Mouse (Mus musculus): Measurements from ENCODE around the gene Elf2. TPM values are rescaled to one million over a fixed set of nuclear protein-coding genes. Genes with fewer than 3 reads are reported as not detected.
"Not testable (repeated sequence)": the region's sequence is repeated elsewhere in the genome, so short reads cannot be mapped to it uniquely, and the experiment has no call there.

The Elf2 gene
- total and polyA plus RNA-seq, 3 experiments: 52.6 to 111 (median 67.8) TPM

DNA sequence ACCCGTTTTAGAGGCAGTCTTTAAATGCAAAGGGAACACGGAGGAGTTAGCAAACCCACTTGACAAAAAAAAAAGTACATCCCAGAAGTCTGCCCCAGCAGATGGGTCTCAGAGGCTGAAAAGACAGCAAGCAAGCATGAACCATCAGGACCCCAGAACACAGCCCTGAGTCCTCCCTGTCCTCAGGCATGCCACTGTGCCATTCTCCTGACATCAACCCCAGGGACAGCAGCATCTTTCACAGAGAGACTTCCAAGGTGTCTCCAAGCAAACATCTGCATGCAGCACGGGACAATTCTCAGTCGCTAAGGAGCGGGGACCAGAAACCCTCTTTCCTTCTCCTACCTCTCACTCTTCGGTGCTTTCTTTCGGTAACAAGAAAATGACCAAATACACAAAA is 18.1 kb downstream of the Elf2 start:
- H3K9me3 ChIP-seq (replicated peaks): peaks cover 9% of the 10 kb centered on the region; the same call in 1 of the 2 replicates
- peaks cover 7% of the 10 kb centered on the region; the same call in 1 of the 2 replicates for H3K4me1 ChIP-seq (ENCODE audit: insufficient read depth, low read depth, low read length)
- peaks cover 82% of the 10 kb centered on the region for H3K36me3 ChIP-seq (replicated peaks)
- DNase-seq (ENCODE audit: low spot score) (no peak), ATAC-seq (ENCODE audit: extremely low read depth, insufficient number of reproducible peaks, low FRiP score, poor library complexity, severe bottlenecking) (no peak)
- no peak overlapping the region for H3K4me3 ChIP-seq (ENCODE audit: low read depth, low read length)
- no peak for TF ChIP-seq CTCF (IDR thresholded peaks at IDR 0.05; ENCODE audit: low read depth, low read length)
- no peak for TF ChIP-seq POLR2AphosphoS5 (IDR thresholded peaks at IDR 0.05; ENCODE audit: insufficient replicate concordance, low read depth, low read length)
- no peak for TF ChIP-seq TAL1 (conservative IDR thresholded peaks at IDR 0.05; ENCODE audit: low read depth, low read length)
- TF ChIP-seq GATA2 (IDR thresholded peaks at IDR 0.05; ENCODE audit: borderline replicate concordance, low read depth, low read length): no peak
- TF ChIP-seq GATA1 (IDR thresholded peaks at IDR 0.05; ENCODE audit: borderline replicate concordance, low read length): no peak
- no peaks in the 10 kb centered on the region for H3K27me3 ChIP-seq (ENCODE audit: insufficient read depth, low read length)

- TF ChIP-seq GATA2 (IDR thresholded peaks at IDR 0.05; ENCODE audit: borderline replicate concordance, low read depth, low read length) (no peak), CTCF (IDR thresholded peaks at IDR 0.05; ENCODE audit: low read depth, low read length) (no peak), TAL1 (conservative IDR thresholded peaks at IDR 0.05; ENCODE audit: low read depth, low read length) (no peak), POLR2AphosphoS5 (IDR thresholded peaks at IDR 0.05; ENCODE audit: insufficient replicate concordance, low read depth, low read length) (no peak), GATA1 (IDR thresholded peaks at IDR 0.05; ENCODE audit: borderline replicate concordance, low read length) (no peak)
- Histone ChIP-seq H3K4me3 (ENCODE audit: low read depth, low read length) (no peak overlapping the region), H3K9me3 (replicated peaks) (peaks cover 2% of the 10 kb centered on the region; the same call in 1 of the 2 replicates), H3K4me1 (ENCODE audit: insufficient read depth, low read depth, low read length) (peaks cover 8% of the 10 kb centered on the region), H3K36me3 (replicated peaks) (peaks cover 84% of the 10 kb centered on the region), H3K27me3 (ENCODE audit: insufficient read depth, low read length) (no peaks in the 10 kb centered on the region)
- ATAC-seq (ENCODE audit: extremely low read depth, insufficient number of reproducible peaks, low FRiP score, poor library complexity, severe bottlenecking) (no peak), DNase-seq (ENCODE audit: low spot score) (no peak)
Observed at GRCm38 (mm10) chr3:51321141-51321540, 19.3 kb downstream of the Elf2 start.

GRCm38 (mm10) chr3:51318053-51318452 is 22.4 kb downstream of the Elf2 start:
- H3K36me3 ChIP-seq (replicated peaks): peaks cover 90% of the 10 kb centered on the region

GRCm38 (mm10) chr3:51316876-51317275 is 23.6 kb downstream of the Elf2 start:
- DNase-seq (ENCODE audit: low spot score): no peak
- H3K4me3 ChIP-seq (ENCODE audit: low read depth, low read length): no peak overlapping the region
- H3K9me3 ChIP-seq (replicated peaks): no peaks in the 10 kb centered on the region
- peaks cover 16% of the 10 kb centered on the region for H3K4me1 ChIP-seq (ENCODE audit: insufficient read depth, low read depth, low read length)
- no peak for TF ChIP-seq TAL1 (conservative IDR thresholded peaks at IDR 0.05; ENCODE audit: low read depth, low read length)
- no peak for ATAC-seq (ENCODE audit: extremely low read depth, insufficient number of reproducible peaks, low FRiP score, poor library complexity, severe bottlenecking)
- no peaks in the 10 kb centered on the region for H3K27me3 ChIP-seq (ENCODE audit: insufficient read depth, low read length)
- H3K36me3 ChIP-seq (replicated peaks): peaks cover 91% of the 10 kb centered on the region

More at GRCm38 (mm10) chr3:51318053-51318452, 22.4 kb downstream of the Elf2 start:
- H3K4me1 ChIP-seq (ENCODE audit: insufficient read depth, low read depth, low read length): peaks cover 11% of the 10 kb centered on the region
- not testable (repeated sequence) for ATAC-seq (ENCODE audit: extremely low read depth, insufficient number of reproducible peaks, low FRiP score, poor library complexity, severe bottlenecking); H3K27me3 ChIP-seq (ENCODE audit: insufficient read depth, low read length); DNase-seq (ENCODE audit: low spot score); H3K9me3 ChIP-seq (replicated peaks); H3K4me3 ChIP-seq (ENCODE audit: low read depth, low read length)

- DNase-seq (ENCODE audit: low spot score) (no peak), ATAC-seq (ENCODE audit: extremely low read depth, insufficient number of reproducible peaks, low FRiP score, poor library complexity, severe bottlenecking) (no peak)
- H3K36me3 ChIP-seq (replicated peaks): peaks cover 91% of the 10 kb centered on the region
- H3K9me3 ChIP-seq (replicated peaks): no peaks in the 10 kb centered on the region
- TF ChIP-seq TAL1 (conservative IDR thresholded peaks at IDR 0.05; ENCODE audit: low read depth, low read length) (no peak), GATA1 (IDR thresholded peaks at IDR 0.05; ENCODE audit: borderline replicate concordance, low read length) (no peak), CTCF (IDR thresholded peaks at IDR 0.05; ENCODE audit: low read depth, low read length) (no peak), GATA2 (IDR thresholded peaks at IDR 0.05; ENCODE audit: borderline replicate concordance, low read depth, low read length) (no peak), POLR2AphosphoS5 (IDR thresholded peaks at IDR 0.05; ENCODE audit: insufficient replicate concordance, low read depth, low read length) (no peak)
- H3K4me1 ChIP-seq (ENCODE audit: insufficient read depth, low read depth, low read length): peaks cover 10% of the 10 kb centered on the region
- H3K4me3 ChIP-seq (ENCODE audit: low read depth, low read length): no peak overlapping the region
- no peaks in the 10 kb centered on the region for H3K27me3 ChIP-seq (ENCODE audit: insufficient read depth, low read length)
Observed at GRCm38 (mm10) chr3:51311638-51312037, 28.8 kb downstream of the Elf2 start.

DNA sequence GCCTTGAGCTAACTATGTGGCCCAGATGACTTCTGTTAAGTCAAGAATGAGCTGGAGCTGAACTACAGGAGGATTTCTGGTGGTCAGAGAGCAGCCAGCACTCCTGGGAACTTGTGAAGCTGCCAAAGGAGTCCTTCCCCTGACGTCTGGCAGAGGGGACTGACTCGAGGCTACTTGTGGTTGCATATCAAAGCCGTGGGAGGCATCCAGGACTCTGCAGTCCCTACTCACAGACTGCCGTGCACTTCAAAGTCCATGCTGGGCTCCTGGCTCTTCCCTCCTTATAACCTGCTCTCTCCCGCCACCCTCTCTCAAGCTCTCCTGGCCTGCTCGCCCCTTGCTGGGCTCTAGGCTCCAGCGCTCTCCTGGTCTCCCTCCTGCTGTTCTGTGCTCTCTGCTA is 30.4 kb downstream of the Elf2 start:
- Histone ChIP-seq H3K27me3 (ENCODE audit: insufficient read depth, low read length) (no peaks in the 10 kb centered on the region), H3K36me3 (replicated peaks) (peaks cover 93% of the 10 kb centered on the region), H3K9me3 (replicated peaks) (no peaks in the 10 kb centered on the region), H3K4me1 (ENCODE audit: insufficient read depth, low read depth, low read length) (peaks cover 10% of the 10 kb centered on the region), H3K4me3 (ENCODE audit: low read depth, low read length) (no peak overlapping the region)
- DNase-seq (ENCODE audit: low spot score): no peak
- no peak for ATAC-seq (ENCODE audit: extremely low read depth, insufficient number of reproducible peaks, low FRiP score, poor library complexity, severe bottlenecking)
- no peak for TF ChIP-seq GATA1 (IDR thresholded peaks at IDR 0.05; ENCODE audit: borderline replicate concordance, low read length)
- no peak for TF ChIP-seq POLR2AphosphoS5 (IDR thresholded peaks at IDR 0.05; ENCODE audit: insufficient replicate concordance, low read depth, low read length)
- no peak for TF ChIP-seq CTCF (IDR thresholded peaks at IDR 0.05; ENCODE audit: low read depth, low read length)
- no peak for TF ChIP-seq TAL1 (conservative IDR thresholded peaks at IDR 0.05; ENCODE audit: low read depth, low read length)
- TF ChIP-seq GATA2 (IDR thresholded peaks at IDR 0.05; ENCODE audit: borderline replicate concordance, low read depth, low read length): no peak

DNA sequence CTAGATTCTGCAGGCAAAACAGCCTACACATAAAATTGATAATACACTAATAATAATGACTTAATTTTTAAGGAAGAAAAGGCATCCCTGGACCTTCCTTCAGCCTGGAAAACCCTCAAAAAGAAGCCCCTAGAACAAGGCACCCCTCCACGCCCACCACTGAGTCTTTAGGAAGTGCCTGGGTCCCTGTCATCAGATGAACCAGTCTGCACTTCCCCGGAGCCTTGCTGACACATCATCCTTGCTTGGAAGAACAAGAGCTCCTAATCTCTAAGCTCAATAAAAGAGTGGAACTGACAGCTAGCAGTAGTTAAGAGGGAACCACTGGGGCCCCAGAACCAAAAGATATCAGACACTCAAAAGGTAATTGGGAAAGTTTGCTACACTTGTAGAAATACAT is 33.8 kb downstream of the Elf2 start:
- Histone ChIP-seq H3K27me3 (ENCODE audit: insufficient read depth, low read length) (no peaks in the 10 kb centered on the region), H3K9me3 (replicated peaks) (no peaks in the 10 kb centered on the region), H3K4me1 (ENCODE audit: insufficient read depth, low read depth, low read length) (0 out of 2 replicates have a peak, but pooled peaks cover 4% of the 10 kb centered on the region), H3K4me3 (ENCODE audit: low read depth, low read length) (no peak overlapping the region), H3K36me3 (replicated peaks) (peaks cover 92% of the 10 kb centered on the region)
- TF ChIP-seq GATA2 (IDR thresholded peaks at IDR 0.05; ENCODE audit: borderline replicate concordance, low read depth, low read length): no peak
- no peak for TF ChIP-seq GATA1 (IDR thresholded peaks at IDR 0.05; ENCODE audit: borderline replicate concordance, low read length)
- no peak for TF ChIP-seq CTCF (IDR thresholded peaks at IDR 0.05; ENCODE audit: low read depth, low read length)
- no peak for TF ChIP-seq POLR2AphosphoS5 (IDR thresholded peaks at IDR 0.05; ENCODE audit: insufficient replicate concordance, low read depth, low read length)
- TF ChIP-seq TAL1 (conservative IDR thresholded peaks at IDR 0.05; ENCODE audit: low read depth, low read length): no peak
- DNase-seq (ENCODE audit: low spot score) (no peak), ATAC-seq (ENCODE audit: extremely low read depth, insufficient number of reproducible peaks, low FRiP score, poor library complexity, severe bottlenecking) (no peak)

Measured in G1E (cell line).